Mouse (Mus musculus) CD4-positive, CD25-positive, alpha-beta regulatory T cell, adult 4 months (primary cell): ENCODE measurements around the gene Smr3a. TPM values are rescaled to one million over a fixed set of nuclear protein-coding genes. Genes with fewer than 3 reads are reported as not detected.

Experiments used
- ATAC-seq: one replicate; pipeline ENCODE4 v1.8.0; 2017
- polyA plus RNA-seq, 2 experiments: library from polyadenylated mRNA; unstranded; fragments of 100-300 nt; shearing (Covaris generic); gene quantifications; one replicate each; pipeline ENCODE4 v1.2.1; 2017

Smr3a gene
- not detected for polyA plus RNA-seq

DNA sequence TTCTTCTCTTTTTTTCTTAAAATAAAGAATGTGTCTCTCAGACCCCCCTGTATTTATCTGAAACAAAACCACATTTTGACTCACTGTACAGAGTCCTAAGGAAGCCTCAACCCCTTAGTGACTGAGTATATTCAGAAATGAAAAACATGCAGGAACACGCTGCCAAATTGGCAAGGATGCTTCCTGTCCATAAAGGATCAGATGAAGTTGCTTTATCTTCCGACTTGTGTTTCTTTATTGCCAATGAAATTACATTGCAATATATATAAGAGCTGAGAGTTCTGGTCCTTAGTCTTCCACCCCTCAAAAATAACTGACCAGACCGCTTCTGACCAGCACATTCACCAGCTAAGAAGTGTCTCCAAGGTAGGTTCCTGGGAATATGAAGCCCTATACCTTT is at the start of gene Smr3a:
Gene Smr3a (plus strand): TSS at position 301 of the 400 bp plus-strand sequence.
- ATAC-seq = no peak

DNA sequence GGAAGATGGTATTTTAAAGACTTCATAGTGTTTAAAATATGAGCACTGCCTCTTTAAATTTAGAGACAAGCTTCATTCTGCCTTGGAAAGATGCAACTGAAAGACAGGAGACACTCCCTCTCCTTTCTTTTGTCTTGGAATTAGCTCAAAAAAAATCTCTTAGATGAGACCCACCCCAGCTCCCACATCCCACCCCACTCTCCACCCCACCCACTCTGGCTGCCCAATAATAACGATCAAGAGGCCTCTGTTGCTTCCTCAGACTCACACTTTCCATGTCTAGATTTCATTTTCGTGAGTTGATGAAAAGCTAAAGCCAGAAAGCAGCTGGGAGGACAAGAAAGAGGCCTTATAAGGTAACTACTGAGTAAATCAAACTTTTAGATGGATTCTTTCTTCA is 33.1 kb upstream of the Smr3a start, which contains the start of the genes 2310003L06Rik and Gm28434:
Gene 2310003L06Rik (plus strand): TSS at position 259 of the 400 bp plus-strand sequence.
Gene Gm28434 (plus strand): TSS at position 317 of the 400 bp plus-strand sequence.
- ATAC-seq = no peak

DNA sequence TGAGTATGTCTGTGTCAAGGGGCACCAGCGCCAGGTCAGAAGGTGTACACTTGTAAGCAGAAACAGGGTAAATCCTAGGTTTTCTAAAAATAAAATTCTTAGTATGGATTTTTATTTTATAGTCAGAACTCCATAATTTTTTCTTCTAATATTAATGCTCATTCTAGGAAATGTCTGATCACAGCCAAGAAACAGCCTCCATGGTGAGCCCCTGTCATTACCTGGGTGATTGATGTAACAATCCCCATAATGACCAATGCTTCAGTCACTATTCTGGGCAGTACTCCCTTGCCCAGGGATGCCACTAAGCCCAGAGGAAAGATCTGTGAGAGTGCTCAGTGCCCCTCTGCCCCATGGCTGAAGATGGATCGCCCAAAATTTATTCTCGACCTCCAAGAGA is 23.2 kb upstream of the Smr3a start, which contains the start of gene Cabs1:
Gene Cabs1 (plus strand): TSS at position 301 of the 400 bp plus-strand sequence.
- no peak for ATAC-seq

DNA sequence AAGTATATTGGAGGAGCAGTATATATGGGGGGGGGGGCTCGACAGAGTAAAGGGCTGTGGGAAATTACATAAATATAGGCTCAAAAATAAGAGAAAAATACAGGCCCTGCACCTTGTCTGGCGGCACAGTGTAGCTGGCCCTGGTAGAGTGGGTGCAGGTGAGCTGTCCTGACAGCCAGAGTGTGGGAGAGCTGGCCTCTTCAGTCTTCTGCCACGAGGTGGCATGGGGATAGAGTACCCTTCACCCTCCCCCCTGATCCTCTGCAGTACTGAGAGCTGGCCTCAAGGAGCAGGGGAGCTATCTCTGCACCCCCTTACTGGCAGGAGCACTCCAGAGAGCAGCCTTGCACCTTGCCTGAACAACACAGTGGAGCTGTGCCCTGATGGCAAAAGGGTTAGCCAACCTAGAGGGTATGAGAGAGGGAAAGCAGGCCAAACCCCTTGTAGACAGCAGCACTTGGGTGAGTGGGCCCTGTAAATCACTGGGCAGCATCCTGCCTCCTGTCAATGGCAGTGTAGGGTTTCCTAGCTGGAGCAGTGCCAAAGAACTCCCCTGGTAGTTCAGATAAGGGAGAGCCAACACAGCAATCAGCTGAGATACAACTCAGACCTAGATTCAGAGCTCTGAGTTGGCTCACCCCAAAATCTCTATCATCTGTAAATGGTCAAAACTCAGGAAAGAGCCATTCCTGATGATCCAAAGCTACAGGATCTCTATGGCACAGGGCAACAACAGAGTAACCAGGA is 19.7 kb upstream of the Smr3a start:
- no peak for ATAC-seq

DNA sequence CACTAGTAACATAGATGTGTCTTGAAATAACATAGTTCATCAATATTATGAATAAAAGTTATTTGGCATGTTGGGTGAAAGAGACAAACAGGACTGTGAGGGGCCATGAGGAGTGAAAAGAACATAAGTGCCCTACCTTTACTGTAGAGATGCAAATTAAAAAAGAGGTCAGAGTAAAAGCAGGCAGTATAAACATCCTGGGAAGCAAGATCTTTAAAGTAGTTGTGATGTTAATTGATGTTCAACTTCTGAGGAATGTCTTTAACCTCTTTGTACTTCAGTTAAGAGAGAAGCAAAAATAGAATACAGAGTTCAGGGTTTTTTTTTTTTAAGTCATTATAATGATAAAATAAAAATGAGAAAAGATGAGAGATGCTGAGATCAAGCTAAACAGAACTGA is 2.9 kb downstream of the Smr3a start:
- no peak for ATAC-seq

Other genes starting within 250 kb of the Smr3a start
- gene Csn1s2a, start 228.0 kb upstream of the Smr3a start, polyA plus RNA-seq = not detected
- gene Csn1s2b, start 194.5 kb upstream of the Smr3a start, polyA plus RNA-seq = under 1 TPM in 1 of 2 experiments, not detected in 1; 0.40 TPM
- not detected for gene Prr27, start 176.9 kb upstream of the Smr3a start, polyA plus RNA-seq
- gene Odam, start 117.5 kb upstream of the Smr3a start, polyA plus RNA-seq = not detected
- not detected for gene Csn3, start 77.0 kb upstream of the Smr3a start, polyA plus RNA-seq
- gene 2310003L06Rik, start 33.1 kb upstream of the Smr3a start, polyA plus RNA-seq = not detected
- not detected for gene Gm28434, start 33.0 kb upstream of the Smr3a start, polyA plus RNA-seq
- gene Cabs1, start 23.1 kb upstream of the Smr3a start, polyA plus RNA-seq = not detected
- not detected for gene Smr2, start 84.0 kb downstream of the Smr3a start, polyA plus RNA-seq
- not detected for gene Gm11116, start 109.0 kb downstream of the Smr3a start, polyA plus RNA-seq
- not detected for gene Gm11115, start 151.6 kb downstream of the Smr3a start, polyA plus RNA-seq